Mouse (Mus musculus) T-helper 1 cell (primary cell): ENCODE results near the gene Srgap2.
"Not testable (repeated sequence)": the region's sequence is repeated elsewhere in the genome, so short reads cannot be mapped to it uniquely, and the experiment has no call there.

Experiments used
- in situ Hi-C: fragments of 300-600 bp; cut with MboI, MseI; formaldehyde crosslinking; loops from one replicate; pipeline ENCODE4 v1.15.1; 2025; ENCODE audit warnings: high pct_unique_total_duplicates

Gene Srgap2

GRCm38 (mm10) chr1:131345422-131346419 lies 181.4 kb downstream of the Srgap2 start:
- in situ Hi-C loops: no loop called here

- in situ Hi-C loops: no loop called here
Observed at GRCm38 (mm10) chr1:131344691-131345090, 182.5 kb downstream of the Srgap2 start.

- in situ Hi-C loops: no loop called here
Observed at GRCm38 (mm10) chr1:131336017-131336416, 191.1 kb downstream of the Srgap2 start.

- in situ Hi-C loops: no loop called here
Observed at GRCm38 (mm10) chr1:131335604-131336003, 191.5 kb downstream of the Srgap2 start.

- in situ Hi-C loops: no loop called here
Observed at GRCm38 (mm10) chr1:131331180-131331579, 196.0 kb downstream of the Srgap2 start.

- in situ Hi-C loops: not testable (repeated sequence)
Observed at GRCm38 (mm10) chr1:131329093-131329492, 198.1 kb downstream of the Srgap2 start.

GRCm38 (mm10) chr1:131327167-131327566 lies 200.0 kb downstream of the Srgap2 start:
- in situ Hi-C loops: no loop called here

- in situ Hi-C loops: no loop called here
Observed at GRCm38 (mm10) chr1:131324816-131325463, 202.2 kb downstream of the Srgap2 start.

GRCm38 (mm10) chr1:131319598-131320330 lies 207.4 kb downstream of the Srgap2 start:
- in situ Hi-C loops: no loop called here

GRCm38 (mm10) chr1:131318397-131318796 lies 208.8 kb downstream of the Srgap2 start:
- in situ Hi-C loops: no loop called here

GRCm38 (mm10) chr1:131317625-131318024 lies 209.5 kb downstream of the Srgap2 start:
- in situ Hi-C loops: no loop called here

- in situ Hi-C loops: no loop called here
Observed at GRCm38 (mm10) chr1:131311284-131311683, 215.9 kb downstream of the Srgap2 start.

- in situ Hi-C loops: no loop called here
Observed at GRCm38 (mm10) chr1:131310237-131310818, 216.8 kb downstream of the Srgap2 start.

- in situ Hi-C loops: no loop called here
Observed at GRCm38 (mm10) chr1:131300750-131301149, 226.4 kb downstream of the Srgap2 start.

- in situ Hi-C loops: no loop called here
Observed at GRCm38 (mm10) chr1:131299788-131300187, 227.4 kb downstream of the Srgap2 start.

GRCm38 (mm10) chr1:131299240-131299639 lies 227.9 kb downstream of the Srgap2 start:
- in situ Hi-C loops: no loop called here

GRCm38 (mm10) chr1:131298171-131298570 lies 229.0 kb downstream of the Srgap2 start:
- in situ Hi-C loops: no loop called here

GRCm38 (mm10) chr1:131296726-131297125 lies 230.4 kb downstream of the Srgap2 start:
- in situ Hi-C loops: no loop called here

GRCm38 (mm10) chr1:131295200-131295599 lies 232.0 kb downstream of the Srgap2 start:
- in situ Hi-C loops: no loop called here

- in situ Hi-C loops: loop anchor here (5.0 kb wide), 1 partner anchor 263 kb away; no protein-coding TSS in a partner anchor
Observed at GRCm38 (mm10) chr1:131293922-131294250, 233.3 kb downstream of the Srgap2 start.

- in situ Hi-C loops: loop anchor here (5.0 kb wide), 1 partner anchor 264 kb away; no protein-coding TSS in a partner anchor
Observed at GRCm38 (mm10) chr1:131293221-131293921, 233.8 kb downstream of the Srgap2 start.
